Mouse (Mus musculus) cerebellum, adult (tissue): ENCODE data around the gene Tbce.
"Not testable (repeated sequence)": the region's sequence is repeated elsewhere in the genome, so short reads cannot be mapped to it uniquely, and the experiment has no call there.

Experiments
- ATAC-seq: cut with Nextera tagmentation; 2 replicates; pipeline ENCODE4 v1.9.2; 2017; ENCODE audit warnings: mild to moderate bottlenecking, moderate library complexity, mixed read lengths; ENCODE audit not compliant: insufficient number of reproducible peaks, low FRiP score, low TSS enrichment

The Tbce gene

DNA sequence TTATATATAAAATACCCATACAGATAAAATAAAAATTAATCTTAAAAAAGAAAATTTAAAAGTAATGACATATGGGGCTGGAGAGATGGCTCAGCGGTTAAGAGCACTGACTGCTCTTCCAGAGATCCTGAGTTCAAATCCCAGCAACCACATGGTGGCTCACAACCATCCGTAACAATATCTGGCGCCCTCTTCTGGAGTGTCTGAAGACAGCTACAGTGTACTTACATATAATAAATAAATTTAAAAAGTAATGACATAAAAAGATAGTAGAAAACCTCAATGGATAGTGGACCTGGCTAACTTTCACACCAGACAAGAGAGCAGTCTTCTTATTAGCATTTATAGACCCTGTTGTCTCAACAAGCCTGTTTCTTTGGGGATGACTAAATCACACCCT lies 4.1 kb downstream of the Tbce start:
- not testable (repeated sequence) for ATAC-seq

- no peak; the same call in 1 of the 2 replicates for ATAC-seq
These were observed 5.4 kb downstream of the Tbce start for GRCm38 (mm10) chr13:14034073-14034348.

DNA sequence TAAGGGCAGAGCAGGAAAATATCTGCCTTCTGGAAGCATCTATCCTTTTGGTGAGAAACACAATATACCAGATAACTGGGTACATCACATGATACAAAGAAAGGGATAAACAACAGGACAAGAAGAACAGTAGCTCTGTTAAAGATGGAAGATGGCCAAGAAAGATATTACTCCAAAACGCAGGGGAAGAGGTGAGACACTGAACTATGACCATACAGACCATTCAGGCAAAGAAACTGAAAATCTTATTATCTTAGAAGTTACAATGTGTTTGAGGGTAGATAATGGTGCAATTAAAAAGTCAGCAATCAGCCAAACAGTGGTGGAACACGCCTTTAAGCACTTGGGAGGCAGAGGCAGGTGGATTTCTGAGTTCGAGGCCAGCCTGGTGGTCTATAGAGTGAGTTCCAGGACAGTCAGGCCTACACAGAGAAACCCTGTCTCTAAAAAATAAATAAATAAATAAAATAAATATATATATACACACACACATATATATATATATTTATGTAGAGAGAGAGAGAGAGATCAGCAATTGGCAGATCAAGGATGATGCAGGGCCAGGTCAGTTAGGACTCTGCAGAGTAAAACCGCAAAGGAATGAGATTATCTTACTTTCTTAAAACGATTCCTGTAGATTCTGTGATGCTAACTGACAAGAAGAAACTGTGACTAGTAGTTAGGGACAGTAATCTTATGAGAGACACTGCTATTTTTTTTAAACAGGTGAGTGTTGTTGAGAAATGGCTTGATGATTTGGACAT lies 5.9 kb downstream of the Tbce start:
- no peak for ATAC-seq

DNA sequence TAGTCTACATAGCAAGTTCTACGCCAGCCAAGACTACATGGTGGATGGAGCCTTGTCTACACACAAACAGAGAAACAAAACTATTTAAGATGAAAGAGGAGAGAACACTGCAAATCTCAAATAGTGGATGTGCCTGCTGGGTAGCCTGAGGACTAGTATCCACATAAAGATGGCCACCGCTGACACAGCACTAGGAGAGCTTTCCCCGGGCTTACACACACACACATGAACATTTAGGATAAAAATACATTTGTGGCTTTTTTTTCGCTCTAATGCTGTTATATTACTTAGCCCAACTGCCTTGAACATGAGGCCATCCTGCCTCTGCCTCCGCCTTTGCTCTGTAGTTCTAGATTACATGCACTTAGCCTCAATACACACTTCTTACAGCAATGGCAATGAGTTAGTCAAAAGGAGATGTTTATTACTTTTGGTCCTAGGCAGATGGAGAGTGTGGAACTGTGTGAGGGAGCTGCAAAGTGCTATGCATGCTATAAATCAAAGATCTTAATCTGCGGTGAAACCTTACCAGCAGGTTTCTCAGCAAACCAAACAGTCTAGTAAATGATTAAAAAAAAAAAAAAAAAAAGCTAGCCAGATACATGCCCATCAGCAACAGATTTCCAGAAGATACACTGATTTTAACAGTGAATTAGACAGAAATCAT lies 13.2 kb downstream of the Tbce start:
- no peak for ATAC-seq

DNA sequence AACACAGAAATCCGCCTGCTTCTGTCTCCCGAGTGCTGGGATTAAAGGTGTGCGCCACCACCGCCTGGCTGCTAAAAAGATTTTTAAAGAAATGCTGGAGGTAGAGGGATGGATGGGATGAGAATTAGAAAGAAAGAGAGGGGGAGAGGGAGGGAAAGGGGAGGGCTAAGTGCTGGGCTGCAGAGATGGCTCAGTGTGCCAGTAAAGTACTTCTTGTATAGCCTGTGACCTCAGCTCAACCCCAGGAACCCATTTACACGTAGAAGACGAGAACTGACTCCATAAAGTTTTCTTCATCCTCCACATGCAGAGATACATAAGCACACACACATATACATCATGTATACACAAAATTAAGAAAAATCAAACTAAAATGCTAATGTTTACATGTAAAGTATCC lies 13.9 kb downstream of the Tbce start:
- ATAC-seq: no peak

DNA sequence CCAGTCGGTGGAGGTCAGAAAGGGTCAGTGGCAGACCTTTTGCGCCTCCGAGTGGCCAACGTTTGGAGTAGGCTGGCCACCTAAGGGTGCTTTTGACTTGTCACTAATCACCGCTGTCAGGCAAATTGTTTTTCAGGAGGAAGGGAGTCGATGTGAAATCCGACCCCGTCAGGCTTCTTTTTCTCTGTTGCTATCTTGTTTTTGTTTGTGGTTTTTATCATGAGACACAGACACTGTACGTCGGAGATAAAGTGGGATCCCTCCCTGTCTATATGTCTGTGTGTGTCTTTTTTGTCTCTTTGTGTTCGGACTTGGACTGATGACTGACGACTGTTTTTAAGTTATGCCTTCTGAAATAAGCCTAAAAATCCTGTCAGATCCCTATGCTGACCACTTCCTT lies 18.0 kb downstream of the Tbce start:
- not testable (repeated sequence) for ATAC-seq

- no peak for ATAC-seq
These were observed 20.6 kb downstream of the Tbce start for GRCm38 (mm10) chr13:14018852-14019251.

DNA sequence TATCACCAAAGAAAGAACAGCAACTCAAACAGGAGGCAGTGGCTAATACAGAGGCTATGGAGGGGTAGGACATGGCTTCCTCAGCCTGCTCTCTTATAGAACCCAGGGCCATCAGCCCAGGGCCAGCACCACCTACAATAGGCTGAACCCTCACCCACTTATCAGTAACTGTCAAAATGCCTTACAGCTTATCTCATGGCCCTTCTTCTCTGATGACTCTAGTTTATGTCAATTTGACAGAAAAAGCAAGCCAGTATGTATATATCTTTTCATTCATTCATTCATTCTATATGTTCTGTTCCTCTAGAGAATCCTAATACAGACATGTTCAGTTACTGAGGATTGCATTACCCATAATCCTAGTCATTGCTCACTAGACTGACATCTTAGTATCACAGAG lies 21.2 kb downstream of the Tbce start:
- no peak for ATAC-seq

- no peak for ATAC-seq
These were observed 23.8 kb downstream of the Tbce start for GRCm38 (mm10) chr13:14015609-14016008.

- ATAC-seq: peak; percentile 46; the same call in 1 of the 2 replicates
These were observed 24.9 kb downstream of the Tbce start for GRCm38 (mm10) chr13:14014540-14014939.

GRCm38 (mm10) chr13:14014001-14014400 lies 25.4 kb downstream of the Tbce start:
- ATAC-seq: peak; percentile 45

DNA sequence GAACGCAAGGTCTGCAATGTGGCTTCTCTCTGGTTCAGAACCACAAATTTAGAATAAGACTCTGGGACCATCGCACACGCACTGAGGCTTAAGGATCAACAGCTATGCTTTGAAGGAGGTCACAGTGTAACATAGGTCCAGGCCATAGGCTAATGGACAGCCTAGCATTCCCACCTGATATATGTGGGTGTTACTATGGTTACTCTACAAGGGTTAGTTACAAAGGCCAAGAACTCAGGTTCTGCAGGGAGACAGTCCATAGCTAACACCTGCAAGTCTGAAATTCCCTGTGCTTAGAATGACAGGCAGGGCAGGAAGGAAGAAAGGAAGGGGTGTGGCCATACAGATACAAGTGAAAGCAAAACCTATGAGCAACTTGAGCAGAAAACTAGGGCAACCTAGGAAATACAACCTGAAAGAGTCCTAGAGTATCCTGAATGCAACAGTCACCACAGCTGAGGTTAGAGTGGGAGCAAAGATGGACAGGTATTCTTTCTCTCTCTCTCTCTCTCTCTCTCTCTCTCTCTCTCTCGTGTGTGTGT lies 27.9 kb downstream of the Tbce start:
- ATAC-seq: no peak

DNA sequence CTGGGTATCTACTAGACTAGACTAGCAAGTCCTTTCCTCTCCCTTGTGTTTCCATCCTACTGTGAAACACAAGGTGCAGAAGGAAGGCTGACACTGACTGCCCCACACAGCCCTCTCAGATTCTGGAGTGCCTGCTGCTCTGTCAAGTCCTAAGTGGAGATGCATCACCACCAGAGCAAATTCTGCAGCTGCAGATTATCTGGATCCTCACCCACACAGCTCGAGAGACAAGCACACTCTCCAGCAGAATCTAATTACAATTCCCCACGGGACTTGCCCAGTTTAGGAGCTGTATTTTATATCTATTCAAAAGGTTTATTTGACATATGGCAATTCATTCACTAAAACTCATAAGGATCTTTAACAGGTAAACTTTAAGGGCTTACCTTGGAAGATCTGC lies 33.4 kb downstream of the Tbce start:
- no peak for ATAC-seq

DNA sequence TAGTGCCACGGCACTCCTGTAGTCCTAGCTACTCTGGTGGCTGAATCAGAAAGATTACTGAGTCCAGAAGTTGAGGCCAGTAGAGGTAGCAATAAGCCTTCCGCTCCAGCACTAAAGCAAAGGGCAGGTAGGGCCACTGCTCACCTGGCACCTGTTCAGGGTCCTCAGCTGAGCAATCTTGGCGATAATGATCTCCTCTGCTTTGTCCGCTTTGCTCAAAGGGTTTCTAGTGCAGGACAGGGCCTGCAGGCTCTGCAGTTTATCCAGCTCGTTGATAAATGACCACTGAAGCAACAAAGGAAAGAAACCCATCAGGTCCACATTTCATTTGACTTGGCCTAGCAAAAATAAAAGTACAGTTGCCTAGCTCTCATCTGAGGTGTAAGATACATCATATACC lies 34.4 kb downstream of the Tbce start:
- no peak for ATAC-seq

DNA sequence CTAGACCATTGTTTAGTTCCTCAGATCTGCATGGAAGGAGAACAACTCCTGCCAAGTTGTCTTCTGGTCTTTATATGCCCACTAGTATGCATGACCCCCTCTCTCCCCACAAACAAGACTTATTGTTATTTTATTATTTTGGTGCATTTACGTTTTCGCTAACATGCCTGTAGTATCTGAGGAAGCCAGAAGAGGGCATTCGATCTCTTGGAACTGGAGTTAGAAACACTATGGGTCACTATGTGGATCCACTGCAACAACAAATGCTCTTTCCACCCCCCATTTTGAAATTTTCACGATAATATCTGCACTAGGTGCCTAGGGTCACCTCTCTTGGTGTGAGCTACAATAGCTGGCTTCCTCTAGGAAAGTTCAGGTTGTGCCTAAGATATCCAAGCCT lies 35.4 kb downstream of the Tbce start:
- ATAC-seq: no peak

- ATAC-seq: no peak
These were observed 36.7 kb downstream of the Tbce start for GRCm38 (mm10) chr13:14002706-14003105.

GRCm38 (mm10) chr13:13997476-13997875 lies 42.0 kb downstream of the Tbce start:
- no peak for ATAC-seq

GRCm38 (mm10) chr13:13995046-13995445 lies 44.4 kb downstream of the Tbce start:
- ATAC-seq: no peak

- no peak for ATAC-seq
These were observed 46.4 kb downstream of the Tbce start for GRCm38 (mm10) chr13:13993041-13993440.

DNA sequence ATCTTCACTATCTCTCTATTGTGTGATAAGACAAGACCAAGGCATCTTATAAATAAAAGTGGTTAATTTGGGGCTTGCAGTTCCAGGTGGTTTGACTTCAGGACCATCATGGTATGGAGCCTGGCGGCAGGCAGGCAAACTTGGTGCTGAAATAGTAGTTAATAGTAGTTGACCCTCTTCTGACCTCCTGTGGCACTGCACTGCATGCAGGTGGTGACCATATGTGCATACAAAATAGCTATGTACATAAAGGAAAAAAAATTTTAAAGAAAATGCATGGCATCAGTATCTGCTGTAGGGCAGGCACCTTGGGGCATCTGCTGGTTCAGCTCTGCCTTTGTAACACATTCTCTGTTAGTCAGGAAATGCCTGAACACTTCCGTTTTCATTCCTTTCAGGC lies 49.0 kb downstream of the Tbce start:
- ATAC-seq: no peak

DNA sequence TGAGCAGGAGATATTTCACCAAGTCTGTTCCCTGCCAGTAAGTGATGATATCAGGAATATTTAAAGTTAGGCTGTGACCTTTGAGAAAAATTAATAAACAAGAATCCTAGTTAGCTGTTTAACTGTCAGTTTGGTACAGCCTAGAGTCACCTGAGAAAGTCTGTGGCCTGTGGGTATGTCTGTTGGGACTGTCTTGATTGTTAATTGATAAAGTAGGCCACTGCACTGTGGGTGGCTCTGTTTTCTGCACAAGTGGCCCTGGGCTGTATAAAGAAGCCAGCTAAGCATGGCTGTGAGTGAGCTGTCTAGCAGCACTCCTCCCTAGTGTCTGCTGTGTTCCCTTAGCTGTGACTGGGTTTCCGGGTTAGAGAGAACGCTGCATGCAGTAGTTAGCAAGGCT lies 50.3 kb downstream of the Tbce start:
- 0 out of 2 replicates have a peak, but pooled peaks have one; percentile 58 for ATAC-seq

GRCm38 (mm10) chr13:13983523-13983922 lies 55.9 kb downstream of the Tbce start:
- no peak for ATAC-seq
